Mouse (Mus musculus): ENCODE measurements at regions not wholly inside any gene's neighbourhood (a gene's known extent, or its start where the extent isn't known, plus 50 kb on each side); places are given as distances from the start of the nearest gene placed in this dataset.
"Not testable (repeated sequence)": the region's sequence is repeated elsewhere in the genome, so short reads cannot be mapped to it uniquely, and the experiment has no call there.

GRCm38 (mm10) chr3:29024851-29025250 lies 57.0 kb upstream of the Egfem1 start:
- DNase-seq = not testable (repeated sequence)

GRCm38 (mm10) chr3:29027726-29028125 lies 54.1 kb upstream of the Egfem1 start:
- DNase-seq = peak; percentile 67 to 82

GRCm38 (mm10) chr3:29030791-29031190 lies 51.0 kb upstream of the Egfem1 start:
- DNase-seq = no peak

GRCm38 (mm10) chr3:29031811-29032210 lies 50.0 kb upstream of the Egfem1 start:
- peak; percentile 60 to 62 for DNase-seq
